Mouse (Mus musculus): ENCODE measurements at regions not wholly inside any gene's neighbourhood (a gene's known extent, or its start where the extent isn't known, plus 50 kb on each side); places are given as distances from the start of the nearest gene placed in this dataset.

DNA sequence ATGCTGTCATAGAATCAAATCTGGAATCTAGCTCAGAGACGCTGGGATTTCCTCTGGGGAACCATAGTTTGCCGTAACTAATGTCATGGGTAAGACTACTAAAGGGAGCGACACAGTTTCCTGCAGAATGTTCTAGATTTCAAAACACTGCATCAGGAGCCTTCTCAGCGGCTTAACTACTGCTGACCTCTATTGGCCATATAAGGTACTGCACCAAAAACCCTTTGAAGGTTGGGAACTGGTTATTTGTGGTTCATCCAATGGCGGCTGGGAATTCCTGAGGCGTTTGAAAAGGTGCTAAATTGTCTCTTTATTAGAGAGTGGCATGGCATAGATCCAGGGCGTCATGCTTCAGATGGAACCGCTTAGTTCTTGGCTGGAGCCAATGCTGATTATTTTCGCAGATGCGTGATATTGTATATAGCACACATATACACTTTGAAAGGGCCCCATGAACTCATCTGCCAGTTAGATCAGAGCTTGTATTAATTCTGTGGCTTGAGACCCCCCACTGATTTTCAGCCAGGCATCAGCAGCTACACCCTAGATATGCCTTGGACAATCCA, 308.4 kb downstream of the Foxa2 start:
- TF ChIP-seq CTCF (IDR thresholded peaks at IDR 0.05) = peak; percentile 89
- TF ChIP-seq EP300 (IDR thresholded peaks at IDR 0.05) = no peak
